Mouse (Mus musculus) left cerebral cortex, adult 11 months (tissue): ENCODE data around the gene Gm26920.

Source experiments
- DNase-seq: peaks from one replicate; pipeline ENCODE4 v3.0.0; 2022; ENCODE audit warnings: low spot score

The Gm26920 gene

GRCm38 (mm10) chr7:30053591-30053990, 36.6 kb downstream of the Gm26920 start:
- DNase-seq = no peak

- peak; percentile 83 for DNase-seq
These were observed 39.2 kb downstream of the Gm26920 start, which contains the start of gene Zfp14 for GRCm38 (mm10) chr7:30050882-30051548. Gene Zfp14, minus strand, starts transcription at chr7:30051380.

- no peak for DNase-seq
These were observed 42.1 kb downstream of the Gm26920 start for GRCm38 (mm10) chr7:30048126-30048525.

GRCm38 (mm10) chr7:30044354-30044753, 45.9 kb downstream of the Gm26920 start:
- no peak for DNase-seq

- DNase-seq = no peak
These were observed 55.9 kb downstream of the Gm26920 start for GRCm38 (mm10) chr7:30034331-30034730.

GRCm38 (mm10) chr7:30031379-30031778, 58.8 kb downstream of the Gm26920 start:
- no peak for DNase-seq

GRCm38 (mm10) chr7:30030677-30031076, 59.5 kb downstream of the Gm26920 start:
- no peak for DNase-seq

- DNase-seq = no peak
These were observed 61.6 kb downstream of the Gm26920 start for GRCm38 (mm10) chr7:30028572-30028971.

- no peak for DNase-seq
These were observed 62.9 kb downstream of the Gm26920 start for GRCm38 (mm10) chr7:30027331-30027730.

GRCm38 (mm10) chr7:30025358-30025757, 64.9 kb downstream of the Gm26920 start:
- DNase-seq = no peak

- DNase-seq = no peak
These were observed 66.4 kb downstream of the Gm26920 start for GRCm38 (mm10) chr7:30023800-30024199.

- no peak for DNase-seq
These were observed 66.9 kb downstream of the Gm26920 start for GRCm38 (mm10) chr7:30023324-30023723.

GRCm38 (mm10) chr7:30019543-30019942, 70.7 kb downstream of the Gm26920 start:
- no peak for DNase-seq

GRCm38 (mm10) chr7:30017226-30017625, 73.0 kb downstream of the Gm26920 start:
- no peak for DNase-seq

GRCm38 (mm10) chr7:30012956-30013363, 77.2 kb downstream of the Gm26920 start:
- DNase-seq = peak; percentile 58

- DNase-seq = no peak
These were observed 79.5 kb downstream of the Gm26920 start for GRCm38 (mm10) chr7:30010551-30011195.

- peak; percentile 40 for DNase-seq
These were observed 80.7 kb downstream of the Gm26920 start for GRCm38 (mm10) chr7:30009321-30010085.

- DNase-seq = no peak
These were observed 82.1 kb downstream of the Gm26920 start for GRCm38 (mm10) chr7:30008020-30008690.

- no peak for DNase-seq
These were observed 82.6 kb downstream of the Gm26920 start for GRCm38 (mm10) chr7:30007601-30008000.
